Mouse (Mus musculus): Measurements from ENCODE around the gene Mllt1. TPM values are rescaled to one million over a fixed set of nuclear protein-coding genes. Genes with fewer than 3 reads are reported as not detected.

Gene Mllt1
- polyA plus RNA-seq (2016; fragmentation: Nextera tagmentation; extraction: Ambion mirVana) = 102 and 104 TPM in 2 replicates

GRCm38 (mm10) chr17:56935363-56936131 lies at the start of gene Mllt1:
Gene Mllt1, minus strand, starts transcription at chr17:56935415.
- Histone ChIP-seq H3K4me1 (peaks cover 37% of the 10 kb centered on the region), H3K9ac (replicated peaks) (peak within 1 kb of the TSS; percentile 98), H3K27me3 (peaks cover 10% of the 10 kb centered on the region), H3K9me3 (no peaks in the 10 kb centered on the region), H3K4me2 (replicated peaks) (peak within 1 kb of the TSS; percentile 92), H3K27ac (replicated peaks) (peak within 1 kb of the TSS; percentile 86), H3K4me3 (peak within 1 kb of the TSS; percentile 97), H3K36me3 (no peaks in the 10 kb centered on the region)
- WGBS = 2% methylated on average over 71 of the region's 76 CpGs
- peak; percentile 98 for ATAC-seq (ENCODE audit: low FRiP score, low read depth)

- H3K4me1 ChIP-seq = no peaks in the 10 kb centered on the region
- no peak for ATAC-seq (ENCODE audit: low FRiP score, low read depth)
- no peaks in the 10 kb centered on the region for H3K27me3 ChIP-seq
- no peaks in the 10 kb centered on the region for H3K36me3 ChIP-seq
- no peak overlapping the region for H3K4me3 ChIP-seq
- 83% methylated on average over 9 of the region's 9 CpGs for WGBS
- H3K9ac ChIP-seq (replicated peaks) = no peak overlapping the region
- H3K4me2 ChIP-seq (replicated peaks) = no peak overlapping the region
- no peak overlapping the region for H3K27ac ChIP-seq (replicated peaks)
- H3K9me3 ChIP-seq = no peaks in the 10 kb centered on the region
These were observed 49.7 kb upstream of the Mllt1 start for GRCm38 (mm10) chr17:56984886-56985285.

- H3K27ac ChIP-seq (replicated peaks) = no peak within 1 kb of the TSS
- no peaks in the 10 kb centered on the region for H3K27me3 ChIP-seq
- H3K4me1 ChIP-seq = no peaks in the 10 kb centered on the region
- ATAC-seq (ENCODE audit: low FRiP score, low read depth) = no peak
- no peak within 1 kb of the TSS for H3K4me2 ChIP-seq (replicated peaks)
- H3K36me3 ChIP-seq = no peaks in the 10 kb centered on the region
- no peak within 1 kb of the TSS for H3K4me3 ChIP-seq
- H3K9me3 ChIP-seq = no peaks in the 10 kb centered on the region
- WGBS = 75% methylated on average over 5 of the region's 5 CpGs
- H3K9ac ChIP-seq (replicated peaks) = no peak within 1 kb of the TSS
These were observed 46.8 kb upstream of the Mllt1 start, which contains the start of gene Acer1 for GRCm38 (mm10) chr17:56982013-56982412. Gene Acer1, minus strand, starts transcription at chr17:56982126.

- no peaks in the 10 kb centered on the region for H3K4me1 ChIP-seq
These were observed 45.8 kb upstream of the Mllt1 start for GRCm38 (mm10) chr17:56981049-56981448.

GRCm38 (mm10) chr17:56979524-56979923 lies 44.3 kb upstream of the Mllt1 start:
- H3K4me3 ChIP-seq = no peak overlapping the region
- 43% methylated on average over 5 of the region's 8 CpGs for WGBS

More at GRCm38 (mm10) chr17:56981049-56981448, 45.8 kb upstream of the Mllt1 start:
- 80% methylated on average over 7 of the region's 7 CpGs for WGBS
- H3K9me3 ChIP-seq = no peaks in the 10 kb centered on the region
- H3K4me3 ChIP-seq = no peak overlapping the region
- H3K9ac ChIP-seq (replicated peaks) = no peak overlapping the region
- H3K4me2 ChIP-seq (replicated peaks) = no peak overlapping the region
- no peaks in the 10 kb centered on the region for H3K27me3 ChIP-seq
- no peak for ATAC-seq (ENCODE audit: low FRiP score, low read depth)
- H3K27ac ChIP-seq (replicated peaks) = no peak overlapping the region
- H3K36me3 ChIP-seq = no peaks in the 10 kb centered on the region

GRCm38 (mm10) chr17:56976531-56977390 lies 41.5 kb upstream of the Mllt1 start:
- no peak overlapping the region for H3K4me3 ChIP-seq
- ATAC-seq (ENCODE audit: low FRiP score, low read depth) = no peak
- no peak overlapping the region for H3K4me2 ChIP-seq (replicated peaks)
- H3K27me3 ChIP-seq = no peaks in the 10 kb centered on the region
- H3K9me3 ChIP-seq = no peaks in the 10 kb centered on the region
- H3K36me3 ChIP-seq = no peaks in the 10 kb centered on the region
- H3K9ac ChIP-seq (replicated peaks) = no peak overlapping the region
- H3K4me1 ChIP-seq = no peaks in the 10 kb centered on the region
- WGBS = 82% methylated on average over 8 of the region's 8 CpGs
- no peak overlapping the region for H3K27ac ChIP-seq (replicated peaks)

More at GRCm38 (mm10) chr17:56979524-56979923, 44.3 kb upstream of the Mllt1 start:
- Histone ChIP-seq H3K27me3 (no peaks in the 10 kb centered on the region), H3K4me1 (no peaks in the 10 kb centered on the region), H3K36me3 (no peaks in the 10 kb centered on the region), H3K4me2 (replicated peaks) (no peak overlapping the region), H3K27ac (replicated peaks) (no peak overlapping the region), H3K9ac (replicated peaks) (no peak overlapping the region), H3K9me3 (no peaks in the 10 kb centered on the region)
- no peak for ATAC-seq (ENCODE audit: low FRiP score, low read depth)

GRCm38 (mm10) chr17:56975391-56975790 lies 40.2 kb upstream of the Mllt1 start:
- ATAC-seq (ENCODE audit: low FRiP score, low read depth) = no peak
- Histone ChIP-seq H3K4me3 (no peak overlapping the region), H3K36me3 (no peaks in the 10 kb centered on the region), H3K9ac (replicated peaks) (no peak overlapping the region), H3K4me1 (no peaks in the 10 kb centered on the region), H3K4me2 (replicated peaks) (no peak overlapping the region), H3K9me3 (no peaks in the 10 kb centered on the region), H3K27me3 (peaks cover 4% of the 10 kb centered on the region; the same call in 1 of the 2 replicates), H3K27ac (replicated peaks) (no peak overlapping the region)
- 77% methylated on average over 3 of the region's 3 CpGs for WGBS

GRCm38 (mm10) chr17:56974708-56975240 lies 39.6 kb upstream of the Mllt1 start:
- WGBS = 81% methylated on average over 5 of the region's 5 CpGs
- H3K27ac ChIP-seq (replicated peaks) = no peak overlapping the region
- H3K27me3 ChIP-seq = peaks cover 8% of the 10 kb centered on the region; the same call in 1 of the 2 replicates
- H3K4me1 ChIP-seq = no peaks in the 10 kb centered on the region
- no peak overlapping the region for H3K9ac ChIP-seq (replicated peaks)
- H3K9me3 ChIP-seq = no peaks in the 10 kb centered on the region
- H3K4me2 ChIP-seq (replicated peaks) = no peak overlapping the region
- H3K36me3 ChIP-seq = no peaks in the 10 kb centered on the region
- H3K4me3 ChIP-seq = no peak overlapping the region
- ATAC-seq (ENCODE audit: low FRiP score, low read depth) = no peak

GRCm38 (mm10) chr17:56973956-56974707 lies 38.9 kb upstream of the Mllt1 start:
- H3K4me1 ChIP-seq = no peaks in the 10 kb centered on the region
- no peak overlapping the region for H3K27ac ChIP-seq (replicated peaks)
- H3K4me2 ChIP-seq (replicated peaks) = no peak overlapping the region
- no peak for ATAC-seq (ENCODE audit: low FRiP score, low read depth)
- H3K9me3 ChIP-seq = no peaks in the 10 kb centered on the region
- no peak overlapping the region for H3K9ac ChIP-seq (replicated peaks)
- H3K27me3 ChIP-seq = peaks cover 13% of the 10 kb centered on the region; the same call in 1 of the 2 replicates
- no peak overlapping the region for H3K4me3 ChIP-seq
- H3K36me3 ChIP-seq = no peaks in the 10 kb centered on the region
- WGBS = 69% methylated on average over 14 of the region's 14 CpGs

GRCm38 (mm10) chr17:56970081-56970480 lies 34.9 kb upstream of the Mllt1 start:
- ATAC-seq (ENCODE audit: low FRiP score, low read depth) = no peak
- Histone ChIP-seq H3K4me2 (replicated peaks) (no peak overlapping the region), H3K27me3 (peaks cover 13% of the 10 kb centered on the region; the same call in 1 of the 2 replicates), H3K9ac (replicated peaks) (no peak overlapping the region), H3K27ac (replicated peaks) (no peak overlapping the region), H3K9me3 (no peaks in the 10 kb centered on the region), H3K36me3 (no peaks in the 10 kb centered on the region), H3K4me3 (no peak overlapping the region), H3K4me1 (no peaks in the 10 kb centered on the region)
- 72% methylated on average over 5 of the region's 5 CpGs for WGBS

GRCm38 (mm10) chr17:56969321-56969720 lies 34.1 kb upstream of the Mllt1 start:
- H3K4me3 ChIP-seq = no peak overlapping the region
- no peak for ATAC-seq (ENCODE audit: low FRiP score, low read depth)
- no peaks in the 10 kb centered on the region for H3K9me3 ChIP-seq
- no peaks in the 10 kb centered on the region for H3K4me1 ChIP-seq
- H3K27me3 ChIP-seq = peaks cover 13% of the 10 kb centered on the region; the same call in 1 of the 2 replicates
- no peak overlapping the region for H3K9ac ChIP-seq (replicated peaks)
- H3K27ac ChIP-seq (replicated peaks) = no peak overlapping the region
- H3K36me3 ChIP-seq = no peaks in the 10 kb centered on the region
- WGBS = 75% methylated on average over 3 of the region's 3 CpGs
- no peak overlapping the region for H3K4me2 ChIP-seq (replicated peaks)
